Mouse (Mus musculus) left cerebral cortex, adult 11 months (tissue): Measurements from ENCODE around the gene Wdr95.

Experiments used
- DNase-seq: peaks from one replicate; pipeline ENCODE4 v3.0.0; 2022; ENCODE audit warnings: low spot score

Gene Wdr95

DNA sequence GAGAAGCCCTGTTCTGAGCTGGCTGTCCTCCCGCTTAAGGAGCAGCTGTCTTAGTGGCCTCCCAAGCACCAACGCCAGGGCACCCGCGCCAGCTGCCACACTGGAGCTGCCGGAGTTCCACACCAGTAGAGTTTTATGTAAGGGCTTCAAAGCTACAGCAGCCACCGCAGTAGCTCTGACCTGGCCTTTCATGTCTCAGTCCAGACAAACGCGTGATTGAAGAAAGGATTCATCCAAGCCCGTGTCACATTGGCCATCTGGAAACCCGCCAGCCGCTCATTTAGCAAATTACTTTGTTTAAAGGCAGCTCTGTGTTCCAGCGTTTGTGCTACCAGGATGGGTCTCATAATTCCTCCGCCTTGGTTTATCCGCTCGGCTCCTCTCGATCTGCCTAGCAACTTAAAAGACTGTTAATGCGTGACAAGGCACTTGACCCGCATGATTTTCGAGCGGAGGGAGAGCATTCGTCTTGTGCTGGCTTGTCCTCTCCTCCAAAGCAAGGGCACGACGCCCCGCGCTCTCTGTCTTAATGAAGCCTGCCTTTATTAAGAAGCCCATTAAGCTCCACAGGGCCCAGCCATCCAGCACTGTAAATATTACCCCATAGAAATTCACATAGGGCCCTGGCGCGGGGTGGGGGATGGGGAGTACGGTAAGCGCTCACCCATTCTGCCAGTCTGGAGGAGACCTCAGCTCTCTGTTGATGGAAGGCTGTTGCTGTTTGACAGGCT lies at the start of gene Wdr95:
Gene Wdr95 (plus strand): TSS at position 681 of the 731 bp plus-strand sequence.
- DNase-seq = no peak

DNA sequence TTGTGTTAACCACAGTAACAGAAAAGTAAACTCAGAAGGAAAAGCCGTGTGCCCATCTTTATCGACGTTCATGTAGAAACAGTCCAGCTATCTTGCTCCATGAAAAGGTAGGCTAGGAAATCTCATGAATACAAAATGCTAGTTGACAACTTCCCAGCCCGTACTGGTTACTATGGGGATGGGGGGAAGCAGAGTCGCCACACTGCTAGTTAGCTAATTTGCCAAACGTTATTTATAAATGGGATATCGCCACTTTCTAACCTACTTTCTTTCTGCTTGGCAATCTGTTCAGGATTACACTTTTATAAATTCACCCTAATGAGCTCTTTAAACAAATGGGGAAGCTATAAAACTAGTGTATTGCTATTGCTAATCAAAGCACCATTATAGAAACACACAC lies 46.6 kb upstream of the Wdr95 start:
- no peak for DNase-seq

DNA sequence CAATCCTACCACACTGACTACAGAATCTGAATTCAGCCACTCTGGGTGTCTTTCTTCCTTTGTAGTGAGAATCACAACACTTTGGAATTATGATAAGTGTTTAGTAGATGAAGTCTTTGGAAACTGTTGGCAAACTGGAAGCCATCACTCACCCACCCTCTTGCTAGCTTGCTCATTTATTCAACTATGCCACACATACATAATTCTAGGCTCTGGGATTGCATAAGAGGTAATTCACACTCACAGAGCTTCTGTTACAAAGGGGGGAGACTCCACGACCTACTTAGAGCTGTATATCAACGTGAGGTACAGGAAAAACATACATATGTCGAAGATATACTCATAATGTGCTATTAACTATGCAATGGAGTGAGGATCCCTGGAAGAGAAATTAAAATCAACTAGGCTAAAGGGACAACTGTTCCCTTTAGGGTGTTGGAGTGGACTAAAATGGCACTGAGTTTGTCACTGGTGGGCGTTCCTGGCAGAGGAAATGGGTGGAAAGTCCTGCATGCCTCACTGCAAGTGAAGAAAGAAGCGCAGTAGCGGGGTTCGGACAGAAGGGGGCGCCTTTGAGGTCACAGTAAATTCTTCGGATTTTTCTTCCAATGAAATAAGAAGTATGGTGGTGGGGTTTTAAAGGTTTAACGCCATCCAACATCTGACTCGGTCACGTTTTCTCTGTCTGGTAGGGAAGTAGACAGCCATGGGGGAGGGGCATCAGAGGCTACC lies 45.0 kb upstream of the Wdr95 start:
- no peak for DNase-seq

DNA sequence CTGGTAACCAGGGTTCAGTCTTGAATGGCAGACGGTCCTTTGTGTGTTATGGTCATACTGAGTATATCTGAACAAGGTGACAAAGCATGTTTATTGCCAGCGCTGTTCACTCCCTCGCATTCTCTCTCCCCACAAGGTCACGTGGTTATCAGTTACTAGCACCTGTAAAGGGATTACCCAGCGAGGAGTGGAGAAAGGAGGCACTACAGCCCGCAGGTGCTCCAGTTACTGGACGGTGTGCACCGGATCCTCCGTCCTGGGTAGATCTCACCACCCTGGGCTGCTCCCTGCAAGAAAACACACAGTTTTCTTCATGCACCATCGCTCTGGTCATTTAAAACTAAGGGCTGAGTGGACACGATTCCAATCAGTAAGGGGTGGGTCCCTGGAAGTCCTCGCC lies 44.2 kb upstream of the Wdr95 start:
- DNase-seq = no peak

DNA sequence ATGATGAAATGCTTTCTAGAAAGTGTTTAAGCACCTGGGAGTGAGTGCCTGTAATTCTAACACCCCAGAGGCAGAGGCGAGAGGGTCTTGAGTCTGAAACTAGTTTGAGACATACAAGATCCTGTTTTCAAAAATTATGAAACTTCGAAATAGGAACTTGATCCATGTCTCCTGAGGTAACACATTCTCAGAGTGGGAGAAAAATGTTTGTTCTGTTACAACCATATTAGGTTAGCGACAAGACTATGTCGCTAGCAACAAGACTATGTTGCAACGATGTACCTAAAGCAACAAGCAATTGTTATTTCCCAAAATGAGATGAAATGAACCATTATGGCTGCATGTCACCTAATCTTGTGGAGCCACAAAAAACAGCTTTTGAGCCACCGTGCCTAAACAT lies 43.0 kb upstream of the Wdr95 start:
- no peak for DNase-seq

DNA sequence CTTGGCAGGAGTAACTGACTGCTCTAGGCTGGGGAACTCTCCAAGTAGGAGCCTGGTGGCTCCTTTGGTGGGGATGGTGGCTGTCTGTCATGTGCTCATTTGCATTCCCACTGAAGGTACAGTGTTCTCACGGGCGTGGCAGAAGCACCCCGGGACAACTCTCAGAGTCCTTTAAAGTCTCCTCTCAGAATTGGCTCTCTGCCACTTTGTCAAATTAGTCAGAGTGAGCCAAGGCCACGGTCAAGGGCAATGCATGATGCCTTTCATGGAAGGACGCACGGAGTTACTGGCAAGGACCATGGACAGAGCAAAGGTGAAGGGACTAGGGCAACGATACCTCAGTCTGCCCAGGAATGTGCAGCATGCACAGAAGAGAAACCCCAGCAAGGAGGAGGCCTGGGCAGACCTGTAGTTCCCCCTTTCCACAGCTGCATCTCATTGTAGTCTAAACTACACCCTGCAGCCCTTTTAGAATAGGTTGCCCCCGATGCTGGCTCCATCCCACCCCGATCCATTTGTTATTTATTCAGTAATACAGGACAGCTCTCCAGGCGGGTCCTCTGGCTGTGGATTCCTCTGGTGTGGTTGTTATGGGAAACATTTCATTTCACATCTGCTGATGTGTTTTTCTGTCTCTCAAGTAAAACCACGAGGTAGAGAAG lies 40.0 kb upstream of the Wdr95 start:
- DNase-seq = no peak

DNA sequence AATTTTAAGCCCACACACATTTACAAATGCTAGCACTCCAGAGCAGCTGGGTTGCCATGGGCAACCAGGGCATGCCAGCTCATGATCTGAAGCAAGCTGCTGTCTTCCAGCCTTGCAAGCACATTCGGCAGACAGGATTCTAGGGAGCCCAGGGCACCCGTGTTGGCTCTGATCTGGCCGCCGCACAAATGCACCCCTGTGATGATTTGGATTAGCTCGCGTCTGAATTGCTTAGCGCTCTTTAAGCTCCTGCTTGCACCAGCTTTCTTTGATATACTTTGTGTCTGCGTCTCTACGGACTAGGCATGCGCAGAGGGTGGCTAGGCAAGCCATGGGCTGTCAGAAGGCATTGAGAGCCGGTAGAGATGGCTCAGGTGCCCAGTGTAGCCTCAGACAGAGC lies 39.3 kb upstream of the Wdr95 start:
- peak; percentile 76 for DNase-seq

DNA sequence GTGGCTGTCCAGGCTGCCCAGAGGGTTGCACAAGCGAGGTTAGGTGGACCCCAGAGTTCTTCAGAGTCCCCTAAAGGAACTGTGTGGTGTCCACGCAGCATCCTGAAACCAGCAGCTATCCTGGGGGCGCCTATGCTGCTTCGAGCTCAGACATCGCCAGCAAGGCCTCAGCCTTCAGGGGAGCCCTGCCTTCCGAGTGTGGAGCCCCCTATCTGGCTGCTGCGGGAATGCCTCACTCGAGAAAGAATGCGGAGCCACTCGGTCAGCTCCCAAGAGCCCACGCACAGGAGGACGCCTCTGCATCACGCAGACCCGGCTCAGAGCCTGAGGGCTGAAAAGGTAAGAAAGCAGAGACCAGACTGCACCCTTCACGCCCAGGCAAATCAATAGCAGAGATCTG lies 38.2 kb upstream of the Wdr95 start:
- no peak for DNase-seq

DNA sequence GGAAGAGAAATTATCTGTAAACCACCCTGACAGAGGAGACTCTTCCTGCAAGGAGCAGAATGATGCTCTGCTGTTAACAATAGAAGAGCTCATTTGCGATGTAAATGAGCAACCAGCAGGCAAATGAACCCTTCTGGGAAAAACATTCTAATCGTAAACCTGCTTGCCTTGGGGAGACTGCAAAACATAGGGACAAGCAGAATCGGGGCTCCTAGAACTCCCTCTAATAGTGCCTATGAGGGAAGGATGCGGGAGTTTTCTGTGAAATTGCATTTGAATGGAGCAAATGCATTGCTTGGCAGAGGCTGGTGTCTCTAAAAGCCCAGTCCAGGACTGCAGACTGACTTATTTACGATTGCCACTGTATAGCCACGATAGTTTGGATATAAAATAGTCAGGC lies 32.8 kb upstream of the Wdr95 start:
- no peak for DNase-seq

DNA sequence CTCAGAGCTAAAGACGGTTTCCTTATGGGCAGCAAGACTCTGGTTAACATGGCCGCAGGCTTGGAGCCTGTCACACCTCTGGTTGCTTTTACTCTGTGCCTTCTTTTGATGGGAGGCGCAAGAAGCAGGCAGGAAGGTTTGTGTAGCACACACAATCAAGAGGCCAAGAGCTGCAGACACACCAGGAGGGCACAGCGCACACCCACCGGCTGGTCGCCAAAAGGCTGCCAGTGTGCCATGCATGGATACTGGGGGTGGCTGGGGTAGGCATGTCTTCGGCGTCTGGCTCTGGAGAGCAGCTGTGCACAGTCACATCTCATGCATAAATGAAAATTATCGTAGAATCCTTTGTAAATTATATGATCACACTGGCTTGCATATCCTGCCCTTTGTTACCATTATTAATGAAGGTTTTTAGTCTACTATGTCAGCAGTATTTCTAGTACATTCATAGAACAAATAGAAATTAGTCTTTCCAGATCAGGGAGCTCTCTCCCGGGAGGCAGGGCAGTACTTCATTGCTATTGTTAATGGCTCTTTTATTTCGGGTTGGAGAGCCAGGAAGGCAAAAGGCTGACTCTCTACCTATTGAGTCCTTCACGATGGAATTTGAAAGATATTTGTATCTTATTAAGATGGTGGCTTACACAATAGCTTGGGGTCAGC lies 31.9 kb upstream of the Wdr95 start:
- DNase-seq = no peak

DNA sequence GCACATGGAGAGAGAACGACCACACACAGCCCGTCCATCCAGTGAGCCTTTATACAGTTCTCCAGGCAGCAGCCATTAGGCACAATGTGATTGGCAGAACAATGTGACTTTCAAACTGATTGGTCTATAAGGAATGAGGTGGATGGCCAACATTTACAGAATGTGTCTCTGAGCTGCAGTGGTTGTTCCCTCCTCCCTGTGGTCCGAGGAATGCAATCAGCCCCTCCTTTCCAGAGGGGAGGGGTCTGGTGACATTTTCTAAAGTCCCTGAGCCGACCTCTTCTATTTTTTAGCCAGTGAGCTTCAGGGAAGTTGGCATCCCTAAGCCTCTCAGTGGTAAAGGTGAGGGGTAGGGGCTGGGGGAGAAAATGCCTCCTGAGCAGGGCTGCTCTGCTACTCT lies 28.5 kb upstream of the Wdr95 start:
- DNase-seq = no peak

DNA sequence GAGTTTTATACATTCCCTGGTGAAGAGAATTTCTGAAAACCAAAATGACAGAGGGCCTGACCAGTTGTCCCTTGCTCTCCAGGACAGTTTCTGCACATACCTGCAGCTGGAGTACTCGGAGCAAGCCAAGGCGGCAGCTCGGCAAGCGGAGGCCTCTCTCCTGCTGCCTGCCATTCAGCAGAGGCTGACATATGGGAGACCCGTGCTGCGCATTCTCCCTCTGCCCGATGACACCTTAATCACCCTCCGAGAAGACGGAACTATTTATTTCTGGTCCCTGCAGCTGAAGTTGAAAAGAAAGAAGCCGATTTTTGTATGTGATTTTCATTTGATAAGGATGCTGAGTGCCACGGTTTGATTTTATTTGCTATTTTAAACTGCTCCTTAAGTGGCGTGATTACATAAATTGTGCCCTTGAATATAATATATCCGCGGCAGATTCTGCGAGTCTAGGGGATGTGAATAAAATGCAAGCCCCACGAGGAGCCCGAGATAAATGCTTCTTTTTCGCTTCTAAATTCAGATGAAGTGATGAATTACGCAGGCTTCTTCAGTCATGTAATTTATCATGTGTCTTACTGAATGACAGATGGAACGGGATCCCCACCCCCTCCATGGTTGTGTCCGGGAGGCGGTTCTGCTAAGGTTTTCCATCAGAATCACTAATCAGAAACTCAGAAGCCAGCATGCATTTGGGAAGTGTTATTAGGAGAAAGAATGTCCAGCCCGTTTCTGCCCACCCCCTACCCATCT lies 24.9 kb upstream of the Wdr95 start:
- DNase-seq = no peak

DNA sequence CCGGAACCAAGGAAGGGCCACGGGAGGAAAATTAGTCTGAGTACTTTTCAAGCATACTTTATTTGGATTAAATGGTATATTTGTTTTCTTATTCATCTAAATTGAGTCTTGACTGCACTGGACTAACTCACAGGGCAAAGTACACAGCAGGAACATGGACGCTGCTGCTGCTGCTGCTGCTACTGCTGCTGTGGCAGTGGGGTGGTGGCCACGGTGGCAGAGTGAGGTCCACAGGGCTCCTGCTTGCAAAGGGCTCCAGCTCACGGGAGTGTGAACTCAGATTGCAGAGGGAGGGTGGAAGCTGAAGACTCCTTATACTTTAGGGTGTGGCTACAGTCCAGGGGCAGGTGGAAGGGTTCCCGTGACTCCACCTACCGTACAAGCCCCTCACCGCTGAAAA lies 23.5 kb upstream of the Wdr95 start:
- no peak for DNase-seq

DNA sequence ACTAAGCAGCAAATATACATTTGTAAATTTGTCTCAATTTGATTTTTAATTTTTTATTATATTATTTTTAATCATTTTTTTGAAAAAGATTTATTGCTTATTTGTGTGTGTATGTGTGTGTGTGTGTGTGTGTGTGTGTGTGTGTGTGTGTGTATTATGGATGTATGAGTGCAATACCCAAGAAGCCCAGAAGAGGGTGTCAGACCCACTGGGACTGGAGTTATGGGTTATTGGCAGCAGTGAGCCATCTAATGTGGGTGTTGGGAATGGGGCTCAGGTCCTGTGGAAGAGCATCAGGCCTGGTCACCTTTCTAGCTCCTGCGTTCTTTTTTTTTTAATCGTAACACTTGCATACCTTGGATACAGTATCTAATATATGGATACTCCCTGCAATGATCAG lies 22.4 kb upstream of the Wdr95 start:
- no peak for DNase-seq

DNA sequence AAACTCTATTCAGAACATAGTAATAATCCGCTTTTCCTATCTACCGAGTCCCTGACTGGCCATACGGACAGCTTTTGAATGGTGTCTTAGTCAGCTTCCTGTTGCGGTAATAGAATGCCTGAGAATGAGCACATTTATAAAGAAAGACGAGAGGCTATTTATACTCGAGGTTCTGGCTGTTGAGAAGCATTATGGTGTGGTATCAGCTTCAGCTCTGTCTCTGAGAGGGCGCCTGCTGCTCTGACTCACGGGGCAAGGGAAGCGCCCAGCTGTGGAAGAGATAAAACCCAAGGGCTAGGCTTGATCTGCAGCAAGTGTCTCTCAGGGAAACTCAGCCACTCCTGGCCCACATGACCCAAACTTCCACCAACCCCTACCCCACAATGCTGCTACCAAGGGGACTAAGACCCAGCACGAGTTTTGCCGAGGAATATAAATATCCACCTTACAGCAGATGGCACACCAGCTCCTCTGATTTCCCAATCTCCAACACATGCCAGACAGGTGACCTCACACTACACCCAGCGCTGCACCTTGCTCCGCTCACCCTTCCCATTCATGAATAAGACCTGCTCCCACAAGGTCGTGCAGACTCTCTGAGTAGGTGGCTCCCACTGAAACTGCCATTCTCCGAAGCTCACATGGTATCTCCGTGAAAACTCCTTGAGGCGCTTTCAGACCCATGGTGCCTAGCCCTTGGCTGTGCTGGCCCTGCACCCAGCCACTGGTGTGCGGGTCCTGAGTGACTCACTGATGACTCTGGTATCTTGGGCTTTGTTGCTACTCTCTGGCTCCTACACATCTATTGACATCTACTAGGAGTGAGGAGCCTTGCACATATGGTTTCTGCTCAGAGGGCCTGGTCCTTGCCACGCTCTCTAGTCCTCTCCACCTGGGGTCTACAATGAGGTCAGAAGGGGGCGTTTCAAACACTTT lies 20.1 kb upstream of the Wdr95 start:
- no peak for DNase-seq

DNA sequence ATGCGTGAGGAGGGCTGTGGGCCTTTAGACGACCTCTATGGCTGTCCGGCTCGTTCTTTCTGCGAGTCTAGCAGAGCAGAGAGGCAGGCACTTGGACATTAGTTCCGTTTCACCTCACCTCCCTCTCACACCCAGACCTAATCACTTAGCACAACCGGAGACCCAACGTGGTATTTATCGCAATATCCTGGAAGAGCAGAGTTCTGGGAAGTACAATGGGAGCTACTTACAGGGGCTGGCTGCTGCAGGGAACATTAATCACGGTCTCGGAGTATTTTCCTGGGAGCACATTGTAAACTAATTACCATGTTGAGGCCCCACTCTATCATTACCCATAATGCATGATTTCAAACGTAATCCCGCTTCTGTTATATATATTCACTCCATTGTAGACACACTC lies 18.2 kb upstream of the Wdr95 start:
- DNase-seq = no peak

DNA sequence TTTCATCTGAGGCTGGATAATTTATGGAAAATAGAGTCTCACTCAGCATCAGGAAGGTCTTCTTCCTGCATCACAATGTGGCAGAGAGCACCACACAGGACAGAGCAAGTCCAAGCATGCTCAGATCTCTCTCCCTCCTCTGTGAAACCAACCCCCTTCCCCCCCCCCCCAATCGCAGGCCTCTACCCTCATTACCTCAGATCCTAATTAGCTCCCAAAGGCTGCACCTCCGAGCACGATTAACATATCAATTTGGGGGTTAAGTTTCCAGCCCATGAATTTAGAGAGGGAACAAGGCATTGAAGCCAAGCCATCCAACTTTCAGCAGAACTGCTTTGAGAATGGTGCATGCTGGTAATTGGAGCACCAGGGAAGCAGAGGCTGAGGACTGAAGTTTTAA lies 15.8 kb upstream of the Wdr95 start:
- no peak for DNase-seq

DNA sequence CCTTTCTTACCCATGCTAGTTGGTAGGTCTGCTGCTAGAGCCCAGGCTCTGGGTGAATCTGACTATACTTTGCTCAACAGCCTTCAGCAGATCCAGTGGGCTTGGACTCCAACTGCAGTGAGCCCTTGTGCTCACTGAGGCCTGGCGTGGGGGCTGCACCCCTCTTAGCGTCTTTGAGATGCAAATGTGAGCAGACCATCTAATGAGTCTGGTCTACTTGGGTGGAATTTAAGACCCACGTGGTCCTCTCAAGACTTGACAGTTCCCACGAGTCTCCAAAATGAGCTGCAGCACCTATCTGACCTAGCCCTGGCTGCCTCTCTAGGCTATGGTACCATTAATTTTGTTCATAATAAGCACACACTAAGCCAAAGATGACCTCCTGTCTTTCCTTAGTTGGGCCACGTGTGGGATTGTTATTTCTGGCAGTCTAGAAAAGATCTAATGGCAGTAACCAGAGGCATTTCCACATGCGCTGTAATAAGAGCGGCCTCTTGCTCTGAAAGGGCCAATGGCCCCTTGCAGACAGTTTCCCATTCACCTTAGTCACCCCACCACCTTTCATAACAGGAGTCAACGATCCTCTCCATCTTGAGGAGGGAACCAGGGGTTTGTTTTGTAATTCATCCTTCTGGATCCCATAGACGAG lies 14.9 kb upstream of the Wdr95 start:
- no peak for DNase-seq

DNA sequence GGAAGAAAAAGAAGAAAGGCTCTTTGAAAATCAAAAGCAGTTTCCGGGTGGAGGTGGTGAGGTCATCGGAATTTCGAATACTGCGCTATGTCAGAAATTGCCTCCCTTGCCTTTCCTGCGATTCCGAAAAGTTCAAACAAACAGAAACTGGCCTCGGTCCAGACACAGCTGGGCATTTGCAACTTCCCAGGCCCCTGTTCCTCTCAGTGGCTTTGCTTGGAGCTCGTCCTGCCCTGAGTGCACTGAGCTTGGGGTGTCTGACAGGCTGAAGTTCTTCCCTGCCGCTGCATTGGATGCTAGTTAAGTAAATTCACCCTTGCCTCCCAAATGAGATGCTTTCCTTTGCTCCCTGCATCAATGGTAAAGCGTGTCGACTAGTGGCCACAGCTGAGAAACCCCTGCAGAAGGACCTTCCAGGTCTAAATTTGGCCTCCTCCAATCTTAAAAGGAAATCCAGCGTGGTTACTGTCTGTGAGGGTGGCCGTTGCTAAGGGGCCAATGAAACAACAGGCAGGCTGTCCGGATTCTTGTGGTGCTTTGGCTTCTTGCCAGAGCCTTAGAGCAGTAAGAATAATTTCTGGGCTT lies 14.3 kb upstream of the Wdr95 start:
- no peak for DNase-seq

DNA sequence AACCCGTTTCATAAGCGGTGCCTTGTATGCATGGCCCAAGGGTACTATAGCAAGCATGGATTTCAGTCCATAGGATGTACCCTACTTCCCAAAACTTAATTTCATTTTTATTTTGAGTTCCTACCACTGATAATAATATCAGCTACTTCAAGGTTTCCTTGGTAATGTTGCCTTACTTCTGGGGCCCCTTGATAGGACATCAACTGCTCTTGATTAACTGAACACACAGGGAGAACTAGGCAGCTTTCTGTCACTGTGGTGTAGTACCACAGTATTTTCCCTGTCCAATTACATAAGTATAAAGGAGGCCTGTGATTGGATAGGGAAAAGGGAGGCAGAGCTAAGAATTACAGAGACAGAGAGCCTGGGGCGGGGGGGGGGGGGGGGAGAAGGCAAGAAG lies 13.6 kb upstream of the Wdr95 start:
- DNase-seq = no peak
